Mouse (Mus musculus) myocyte (in vitro differentiated cells): Measurements from ENCODE around the gene Sec14l3. TPM values are rescaled to one million over a fixed set of nuclear protein-coding genes. Genes with fewer than 3 reads are reported as not detected.
"Not testable (repeated sequence)": the region's sequence is repeated elsewhere in the genome, so short reads cannot be mapped to it uniquely, and the experiment has no call there.

Source experiments
- H3K27me3 ChIP-seq: one replicate; pipeline ENCODE4 v1.6.1; 2011; ENCODE audit not compliant: control insufficient read depth, insufficient read depth, insufficient read length
- H3K36me3 ChIP-seq: one replicate; pipeline ENCODE4 v1.6.1; 2011; ENCODE audit not compliant: control insufficient read depth, insufficient read depth
- H3K4me2 ChIP-seq: one replicate; pipeline ENCODE4 v1.6.1; 2011; ENCODE audit warnings: low read depth, control low read depth
- H3K4me3 ChIP-seq: one replicate; pipeline ENCODE4 v1.5.1; 2011; ENCODE audit warnings: mild to moderate bottlenecking, control low read depth, moderate library complexity
- H3K79me2 ChIP-seq: one replicate; pipeline ENCODE4 v1.6.1; 2011; ENCODE audit not compliant: control insufficient read depth, insufficient read depth
- H3ac ChIP-seq: one replicate; pipeline ENCODE4 v1.6.1; 2011; ENCODE audit not compliant: control insufficient read depth, insufficient read length
- CEBPB ChIP-seq: IDR thresholded peaks from 2 replicates; pipeline ENCODE4 v1.6.1; 2011; ENCODE audit warnings: mild to moderate bottlenecking, moderate library complexity; ENCODE audit not compliant: poor library complexity, insufficient read depth, severe bottlenecking
- E2F4 ChIP-seq: IDR thresholded peaks from one replicate; pipeline ENCODE4 v1.6.1; 2011; ENCODE audit warnings: mild to moderate bottlenecking, control low read depth, moderate library complexity; ENCODE audit not compliant: insufficient read depth
- MAX ChIP-seq: IDR thresholded peaks from one replicate; pipeline ENCODE4 v1.6.1; 2011; ENCODE audit warnings: low read depth, mild to moderate bottlenecking, control low read depth
- MYOD1 ChIP-seq, 3 experiments: IDR thresholded peaks; one replicate each; pipeline ENCODE4 v1.6.1; 2011; ENCODE audit warnings: control low read depth in 2 of 3, low read depth in 2 of 3, mild to moderate bottlenecking in 2 of 3, moderate library complexity in 1 of 3; ENCODE audit not compliant: insufficient read length in 2 of 3, control insufficient read depth in 1 of 3
- MYOG ChIP-seq, 3 experiments: IDR thresholded peaks; one replicate each; pipeline ENCODE4 v1.6.1; 2011; ENCODE audit warnings: control low read depth in 2 of 3, low read depth in 2 of 3, mild to moderate bottlenecking in 2 of 3; ENCODE audit not compliant: insufficient read length in 2 of 3, control insufficient read depth in 1 of 3, insufficient read depth in 1 of 3
- POLR2A ChIP-seq: IDR thresholded peaks from one replicate; pipeline ENCODE4 v1.6.1; 2011; ENCODE audit warnings: low read depth, mild to moderate bottlenecking, control low read depth, moderate library complexity; ENCODE audit not compliant: insufficient read length
- POLR2AphosphoS2 ChIP-seq: IDR thresholded peaks from one replicate; pipeline ENCODE4 v1.6.1; 2011; ENCODE audit warnings: low read depth, control low read depth; ENCODE audit not compliant: insufficient read length
- REST ChIP-seq: IDR thresholded peaks from one replicate; pipeline ENCODE4 v1.6.1; 2011; ENCODE audit warnings: mild to moderate bottlenecking, control low read depth, moderate library complexity; ENCODE audit not compliant: insufficient read depth, insufficient read length
- SRF ChIP-seq: IDR thresholded peaks from one replicate; pipeline ENCODE4 v1.6.1; 2011; ENCODE audit warnings: low read depth; ENCODE audit not compliant: control insufficient read depth, insufficient read length
- TCF12 ChIP-seq: IDR thresholded peaks from one replicate; pipeline ENCODE4 v1.6.1; 2011; ENCODE audit warnings: mild to moderate bottlenecking, control low read depth; ENCODE audit not compliant: poor library complexity, insufficient read depth, severe bottlenecking
- TCF3 ChIP-seq: IDR thresholded peaks from one replicate; pipeline ENCODE4 v1.6.1; 2011; ENCODE audit warnings: low read depth, control low read depth; ENCODE audit not compliant: insufficient read length
- USF1 ChIP-seq: IDR thresholded peaks from one replicate; pipeline ENCODE4 v1.6.1; 2011; ENCODE audit warnings: low read depth, mild to moderate bottlenecking, control low read depth, moderate library complexity
- polyA plus RNA-seq: library from polyadenylated mRNA; unstranded; fragments of >200 nt; fragmentation: generic; extraction: Trizol; gene quantifications from one replicate; pipeline ENCODE4 v1.2.1, GENCODE M21; 2012; ENCODE audit warnings: missing spikeins

The Sec14l3 gene
- polyA plus RNA-seq = not detected

- H3K79me2 ChIP-seq = no peaks in the 10 kb centered on the region
- no peak within 1 kb of the TSS for H3ac ChIP-seq
- H3K4me2 ChIP-seq = no peak within 1 kb of the TSS
- no peak for TF ChIP-seq CEBPB
- no peak for TF ChIP-seq MYOG (IDR thresholded peaks at IDR 0.05; ENCODE audit: control insufficient read depth in 1 of 3, insufficient read depth in 1 of 3, insufficient read length in 2 of 3, low read depth in 2 of 3)
- no peak for TF ChIP-seq USF1
- H3K27me3 ChIP-seq = peaks cover 39% of the 10 kb centered on the region
- no peaks in the 10 kb centered on the region for H3K36me3 ChIP-seq
- H3K4me3 ChIP-seq = no peak within 1 kb of the TSS
These were observed at the start of gene Sec14l3 for GRCm38 (mm10) chr11:4064627-4065122. TSS of gene Sec14l3 (plus strand) at chr11:4064841.

- not testable (repeated sequence) for H3K4me3 ChIP-seq
These were observed 48.8 kb upstream of the Sec14l3 start for GRCm38 (mm10) chr11:4015796-4016195.

GRCm38 (mm10) chr11:4022111-4022510, 42.5 kb upstream of the Sec14l3 start:
- not testable (repeated sequence) for H3K4me2 ChIP-seq, H3K79me2 ChIP-seq, H3K4me3 ChIP-seq, H3K36me3 ChIP-seq, H3ac ChIP-seq
- H3K27me3 ChIP-seq = peaks cover 33% of the 10 kb centered on the region

More at GRCm38 (mm10) chr11:4015796-4016195, 48.8 kb upstream of the Sec14l3 start:
- H3K79me2 ChIP-seq, H3K36me3 ChIP-seq, H3ac ChIP-seq, H3K4me2 ChIP-seq, H3K27me3 ChIP-seq: not testable (repeated sequence)

- H3ac ChIP-seq = no peak overlapping the region
- H3K4me2 ChIP-seq = no peak overlapping the region
- H3K79me2 ChIP-seq = no peaks in the 10 kb centered on the region
- TF ChIP-seq MAX (no peak), E2F4 (no peak), REST (no peak), POLR2AphosphoS2 (no peak), CEBPB (no peak), TCF3 (no peak), TCF12 (no peak)
- no peaks in the 10 kb centered on the region for H3K36me3 ChIP-seq
- H3K4me3 ChIP-seq = no peak overlapping the region
- H3K27me3 ChIP-seq = peaks cover 35% of the 10 kb centered on the region
These were observed 41.3 kb upstream of the Sec14l3 start for GRCm38 (mm10) chr11:4023321-4023720.

GRCm38 (mm10) chr11:4027066-4027465, 37.6 kb upstream of the Sec14l3 start:
- peaks cover 56% of the 10 kb centered on the region for H3K27me3 ChIP-seq
- TF ChIP-seq E2F4 (no peak), SRF (no peak), MYOD1 (IDR thresholded peaks at IDR 0.05; ENCODE audit: control insufficient read depth in 1 of 3, insufficient read length in 2 of 3, low read depth in 2 of 3) (no peak), REST (no peak), MAX (no peak), TCF3 (no peak), USF1 (no peak), CEBPB (no peak), POLR2A (no peak), POLR2AphosphoS2 (no peak), TCF12 (no peak), MYOG (IDR thresholded peaks at IDR 0.05; ENCODE audit: control insufficient read depth in 1 of 3, insufficient read depth in 1 of 3, insufficient read length in 2 of 3, low read depth in 2 of 3) (no peak)
- H3ac ChIP-seq = no peak overlapping the region
- no peaks in the 10 kb centered on the region for H3K79me2 ChIP-seq
- no peak overlapping the region for H3K4me2 ChIP-seq
- no peaks in the 10 kb centered on the region for H3K36me3 ChIP-seq
- no peak overlapping the region for H3K4me3 ChIP-seq

- TF ChIP-seq USF1 (no peak), REST (no peak), POLR2A (no peak), TCF3 (no peak), MAX (no peak), POLR2AphosphoS2 (no peak), SRF (no peak), E2F4 (no peak), MYOG (IDR thresholded peaks at IDR 0.05; ENCODE audit: control insufficient read depth in 1 of 3, insufficient read depth in 1 of 3, insufficient read length in 2 of 3, low read depth in 2 of 3) (no peak), TCF12 (no peak), MYOD1 (IDR thresholded peaks at IDR 0.05; ENCODE audit: control insufficient read depth in 1 of 3, insufficient read length in 2 of 3, low read depth in 2 of 3) (no peak), CEBPB (no peak)
- H3ac ChIP-seq = no peak overlapping the region
- no peak overlapping the region for H3K4me2 ChIP-seq
- H3K36me3 ChIP-seq = no peaks in the 10 kb centered on the region
- H3K4me3 ChIP-seq = no peak overlapping the region
- no peaks in the 10 kb centered on the region for H3K79me2 ChIP-seq
- H3K27me3 ChIP-seq = peaks cover 63% of the 10 kb centered on the region
These were observed 36.9 kb upstream of the Sec14l3 start for GRCm38 (mm10) chr11:4027561-4028334.
